Mouse (Mus musculus): Measurements from ENCODE around the gene Scgb2b26. TPM values are rescaled to one million over a fixed set of nuclear protein-coding genes. Genes with fewer than 3 reads are reported as not detected.

Gene Scgb2b26
- not detected for total RNA-seq (2023)

GRCm38 (mm10) chr7:33944940-33945339 lies at the start of gene Scgb2b26:
Gene Scgb2b26 (minus strand): TSS chr7:33945040.

Other genes with a start within 250 kb of the Scgb2b26 start
- not detected for gene Scgb2b24, start 205.7 kb downstream of the Scgb2b26 start, total RNA-seq (2023)
- not detected for gene Scgb1b24, start 201.2 kb downstream of the Scgb2b26 start, total RNA-seq (2023)
- not detected for gene Scgb2b27, start 68.9 kb upstream of the Scgb2b26 start, total RNA-seq (2023)
- not detected for gene Scgb1b27, start 76.4 kb upstream of the Scgb2b26 start, total RNA-seq (2023)
- gene Scgb1b30, start 150.4 kb upstream of the Scgb2b26 start, total RNA-seq (2023) = not detected
- gene Wtip, start 188.2 kb upstream of the Scgb2b26 start, total RNA-seq (2023) = not detected
- 79.6 TPM for gene Uba2, start 224.6 kb upstream of the Scgb2b26 start, total RNA-seq (2023)

Data from CD4-positive naive resting alpha-beta T cell, adult 76 days (primary cell).